Mouse (Mus musculus) adrenal gland (tissue): ENCODE results near the gene Eif4g1.

ENCODE experiments used
- intact Hi-C: fragments of 180-260 bp; cut with DNase I; formaldehyde crosslinking; loops from one replicate; pipeline ENCODE4 v1.15.1; 2025

The Eif4g1 gene

GRCm38 (mm10) chr16:20703699-20704400 lies 35.7 kb downstream of the Eif4g1 start:
- intact Hi-C loops = no loop called here

DNA sequence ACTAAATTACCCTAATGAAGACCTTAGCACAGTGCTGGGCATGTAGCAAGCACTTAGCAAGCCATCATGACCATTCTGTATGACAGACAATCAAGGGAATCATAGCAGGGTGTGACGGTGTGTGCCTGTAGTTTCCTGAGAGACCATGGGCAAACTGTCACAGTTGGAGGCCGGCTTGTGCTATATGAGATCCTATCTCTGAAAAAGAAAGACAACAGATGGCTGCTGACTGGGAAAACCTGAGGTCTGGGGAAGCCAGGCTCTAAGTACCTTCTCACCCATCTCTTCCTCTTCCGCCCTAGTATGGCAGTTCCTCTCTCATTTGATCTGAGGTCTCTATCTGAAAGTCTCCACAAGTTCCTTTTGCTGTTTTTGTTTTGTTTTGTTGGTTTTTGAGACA lies 37.7 kb downstream of the Eif4g1 start:
- intact Hi-C loops = no loop called here

GRCm38 (mm10) chr16:20706407-20707055 lies 38.4 kb downstream of the Eif4g1 start:
- intact Hi-C loops = no loop called here

DNA sequence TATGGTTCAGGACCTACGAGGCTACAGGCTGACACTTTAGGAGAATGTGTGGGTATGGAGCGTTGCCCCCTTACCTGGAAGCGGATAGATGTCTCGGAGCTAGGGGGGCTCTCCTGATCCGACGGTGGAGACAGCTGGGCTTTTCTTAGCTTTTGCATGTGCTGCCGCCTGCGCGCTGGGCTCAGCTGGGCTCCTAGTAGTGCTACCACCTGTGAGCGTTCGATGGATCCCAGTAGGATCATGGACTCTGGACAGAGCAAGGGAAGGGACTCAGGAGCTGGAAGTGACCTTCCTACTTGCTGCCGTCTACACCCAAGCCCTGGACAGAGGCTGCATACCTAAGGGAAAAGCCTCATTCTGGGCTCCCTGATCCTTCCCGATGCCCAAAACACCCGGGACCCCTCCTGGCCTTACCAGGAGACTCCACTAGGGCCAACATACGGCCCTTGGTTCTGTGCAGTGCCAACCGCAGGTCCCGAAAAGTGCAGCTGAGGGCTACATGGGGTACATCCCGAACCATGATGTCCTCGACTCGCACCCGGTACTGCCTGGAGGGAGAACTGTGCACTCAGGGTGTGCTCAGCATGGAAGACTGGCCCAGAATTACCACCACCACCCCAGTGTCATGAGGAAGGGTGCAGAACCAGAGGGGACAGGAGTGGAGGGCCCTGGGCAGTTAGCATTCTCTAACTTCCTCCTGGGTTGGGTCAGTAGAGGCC lies 40.3 kb downstream of the Eif4g1 start:
- intact Hi-C loops = no loop called here

DNA sequence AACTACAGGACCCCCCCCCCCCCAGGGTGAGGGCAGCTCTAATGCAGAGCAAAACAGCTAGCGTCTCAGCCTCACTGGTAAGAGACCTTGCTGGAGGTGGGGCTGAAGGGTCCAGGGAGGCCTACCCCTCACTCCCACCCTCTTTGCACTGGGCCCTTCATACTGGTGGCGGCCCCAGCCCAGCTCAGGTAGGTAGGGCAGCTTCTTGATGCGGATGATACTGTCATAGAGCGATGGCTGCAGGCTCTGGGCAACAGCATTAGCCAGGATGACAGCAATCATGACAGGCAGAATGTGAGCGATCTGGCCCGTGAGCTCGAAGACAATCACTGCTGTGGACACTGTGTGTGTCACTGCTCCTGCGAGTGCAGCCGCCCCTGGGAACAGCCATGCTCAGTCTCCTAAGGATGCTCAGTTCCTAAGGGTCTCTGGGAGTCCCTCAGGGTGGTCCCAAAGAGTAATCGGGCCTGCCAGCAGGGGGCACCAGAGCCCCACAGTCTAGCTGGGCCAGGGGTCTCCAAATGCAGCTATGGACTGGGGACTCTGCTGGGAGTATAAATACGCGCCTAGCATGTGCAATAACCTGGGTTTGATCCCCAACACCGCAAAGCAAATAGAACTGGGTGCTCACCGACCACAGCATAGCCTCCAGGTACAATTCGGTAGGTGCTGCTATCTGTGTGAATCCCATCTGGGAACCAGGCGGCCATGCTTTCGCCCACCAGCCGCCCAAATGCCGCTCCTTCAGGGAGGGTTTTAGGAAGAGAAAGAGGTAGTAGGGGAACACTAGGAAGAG lies 41.0 kb downstream of the Eif4g1 start:
- intact Hi-C loops = no loop called here

DNA sequence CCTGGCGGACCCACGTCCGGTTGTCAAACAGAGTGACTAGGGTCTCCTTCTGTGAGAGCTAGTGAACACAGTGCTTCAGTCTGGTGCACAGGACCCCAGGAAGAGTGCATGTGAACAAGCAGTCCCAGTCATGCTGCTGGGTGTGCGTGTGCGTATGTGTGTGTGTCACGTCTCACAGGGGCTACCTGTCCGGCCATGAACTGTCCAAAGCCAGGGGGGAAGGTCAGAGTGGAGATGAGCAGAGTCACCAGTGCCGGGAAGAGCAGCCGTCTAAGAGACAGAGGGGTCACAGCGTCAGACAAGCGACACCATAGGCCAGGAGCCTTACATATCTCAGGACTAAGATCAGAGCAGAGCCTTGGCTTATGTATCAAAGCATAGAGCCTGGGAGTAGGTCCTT lies 42.3 kb downstream of the Eif4g1 start:
- intact Hi-C loops = loop anchor here (5.0 kb wide), 1 partner anchor 33 kb away; no protein-coding TSS in a partner anchor

- intact Hi-C loops = loop anchor here (5.0 kb wide), 1 partner anchor 34 kb away; no protein-coding TSS in a partner anchor
These were observed 42.7 kb downstream of the Eif4g1 start for GRCm38 (mm10) chr16:20710810-20711209.

DNA sequence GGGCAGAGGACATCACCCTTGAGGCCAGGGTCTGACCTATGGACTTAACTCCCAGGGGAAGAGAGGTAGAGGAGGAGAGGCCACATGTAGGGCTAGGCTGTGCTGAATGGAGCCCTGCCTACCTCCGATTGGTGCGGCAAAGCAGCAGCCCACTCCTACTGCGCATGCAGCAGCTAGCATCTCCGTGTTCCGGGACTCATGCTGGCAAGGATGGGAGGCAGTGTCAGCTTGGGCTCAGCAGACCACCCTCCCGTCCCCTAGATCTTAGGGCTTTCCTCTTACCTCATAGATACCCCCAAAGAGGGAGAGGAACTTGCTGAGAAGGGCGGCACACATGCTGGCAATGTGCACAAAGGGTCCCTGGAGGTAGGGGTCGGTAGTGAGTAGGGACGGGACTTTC lies 44.1 kb downstream of the Eif4g1 start:
- intact Hi-C loops = loop anchor here (5.0 kb wide), 1 partner anchor 35 kb away; no protein-coding TSS in a partner anchor

DNA sequence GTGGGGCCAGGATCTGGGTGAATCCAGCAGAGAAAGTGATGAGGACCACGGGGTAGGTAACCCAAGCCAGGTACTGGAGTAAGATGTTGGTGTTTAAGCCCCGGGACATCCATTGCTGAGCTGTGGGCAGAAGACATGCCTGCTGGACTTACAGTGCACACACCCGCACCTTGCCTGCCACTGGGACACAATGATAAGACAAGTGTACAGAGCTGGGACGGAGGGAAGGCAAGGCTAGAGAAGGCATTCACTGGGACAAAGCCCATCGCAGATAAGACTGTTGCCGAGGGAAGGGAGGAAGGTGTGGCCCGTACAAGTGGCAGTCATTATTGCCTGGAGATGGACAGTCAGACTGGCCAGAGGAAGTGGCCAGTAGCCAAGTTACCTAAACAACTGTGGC lies 44.8 kb downstream of the Eif4g1 start:
- intact Hi-C loops = loop anchor here (5.0 kb wide), 1 partner anchor 36 kb away; no protein-coding TSS in a partner anchor

DNA sequence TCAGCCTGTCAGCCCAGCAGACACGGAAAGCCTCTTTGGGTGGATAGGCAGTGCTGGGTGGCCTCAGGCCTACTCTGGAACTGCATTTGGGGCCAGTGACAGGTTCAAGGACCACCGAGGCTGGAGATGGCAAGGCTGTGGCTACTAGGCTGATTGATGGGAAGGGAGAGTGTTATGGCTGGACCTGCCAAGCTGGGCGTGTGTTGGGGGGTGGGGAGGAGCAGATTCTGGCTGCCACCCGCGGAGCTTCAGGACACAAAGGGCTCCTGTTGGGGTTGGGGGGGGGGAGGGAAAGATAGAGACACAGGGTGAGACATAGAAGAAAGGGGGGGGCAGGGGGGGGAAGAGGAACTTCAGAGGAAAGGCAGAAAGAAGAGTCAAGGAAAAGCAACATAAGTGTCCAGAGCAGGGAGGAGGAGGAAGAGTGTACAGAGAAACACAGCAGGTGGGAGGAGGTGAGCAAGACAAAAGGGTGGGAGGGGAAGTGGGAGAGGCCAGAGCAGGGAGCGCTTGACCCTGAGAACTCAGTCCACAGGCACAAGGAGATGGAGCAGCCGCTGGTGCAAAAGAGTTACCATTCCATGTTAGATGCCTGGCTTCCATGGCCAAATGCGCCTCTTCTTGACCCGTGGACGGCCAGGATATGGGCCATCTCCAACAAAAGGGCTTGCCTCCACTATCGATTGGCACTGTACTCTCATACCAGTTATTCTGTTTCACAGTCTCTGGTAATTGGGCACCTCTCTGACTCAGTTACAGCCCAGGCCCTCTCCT lies 46.4 kb downstream of the Eif4g1 start:
- intact Hi-C loops = loop anchor here (5.0 kb wide), 1 partner anchor 37 kb away; no protein-coding TSS in a partner anchor

- intact Hi-C loops = no loop called here
These were observed 47.0 kb downstream of the Eif4g1 start for GRCm38 (mm10) chr16:20715161-20715560.

DNA sequence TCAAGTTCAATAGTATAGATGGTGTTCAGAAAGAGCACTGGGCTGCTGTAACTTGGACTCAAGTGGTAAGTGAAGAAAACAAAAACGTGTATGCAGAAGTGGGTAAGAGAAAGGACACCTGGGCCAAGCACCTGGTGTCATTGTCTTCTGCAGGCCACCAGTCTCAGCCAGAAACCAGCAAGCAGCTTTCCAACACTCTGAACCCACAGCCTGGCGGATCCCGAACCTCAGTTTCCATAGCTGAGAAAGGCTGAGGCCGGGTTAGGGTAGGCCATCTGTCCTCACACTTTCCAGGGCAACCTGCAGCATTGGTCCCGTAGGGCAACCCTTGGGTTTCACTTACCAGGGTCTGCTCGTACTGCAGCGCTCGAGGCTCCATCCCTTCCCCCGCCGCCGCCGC lies 47.5 kb downstream of the Eif4g1 start:
- intact Hi-C loops = no loop called here

- intact Hi-C loops = no loop called here
These were observed 48.1 kb downstream of the Eif4g1 start for GRCm38 (mm10) chr16:20715976-20716840.

- intact Hi-C loops = no loop called here
These were observed 48.7 kb downstream of the Eif4g1 start for GRCm38 (mm10) chr16:20716841-20717180.

DNA sequence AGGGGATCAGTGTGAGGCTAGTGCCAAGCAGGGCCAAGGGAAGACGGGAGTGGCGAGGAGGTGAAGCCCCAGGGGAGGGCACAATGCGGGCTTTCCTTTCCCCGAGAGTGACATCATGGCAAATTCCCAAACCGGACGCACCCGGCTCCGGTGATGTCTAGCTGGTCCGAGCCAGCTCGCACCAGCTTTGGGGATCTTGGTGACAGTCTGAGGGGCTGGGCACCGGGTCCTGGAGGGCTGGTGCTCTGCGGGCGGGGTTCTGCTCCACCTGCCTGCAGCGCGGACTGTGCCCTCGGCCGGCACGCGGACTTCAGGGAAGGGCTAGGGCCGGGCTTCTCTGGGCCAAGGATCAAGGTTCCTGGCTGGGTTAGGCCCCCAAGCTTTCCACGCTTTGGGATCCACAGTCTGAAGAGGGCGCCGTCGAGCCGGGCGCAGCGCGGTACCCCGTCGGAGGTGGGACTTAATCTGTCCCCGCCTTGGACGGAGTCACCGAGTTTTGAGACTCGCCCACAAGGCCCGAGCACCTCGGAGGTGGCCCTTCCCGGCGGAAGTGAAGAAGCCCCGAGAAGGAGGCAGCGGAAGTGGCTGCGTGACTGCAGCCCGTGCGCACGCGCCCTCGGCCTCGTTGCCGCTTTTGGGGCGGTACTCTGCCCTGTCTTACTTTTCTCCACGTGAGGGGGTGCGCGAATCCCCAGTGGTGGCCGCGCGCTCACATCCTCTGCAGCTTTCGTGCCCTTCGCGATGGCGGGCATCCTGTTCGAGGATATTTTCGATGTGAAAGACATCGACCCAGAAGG lies 49.3 kb downstream of the Eif4g1 start, which contains the start of the genes Polr2h and Clcn2:
Gene Polr2h (plus strand): TSS at position 485 of the 797 bp plus-strand sequence.
Gene Clcn2 (minus strand): TSS at position 566 of the 797 bp plus-strand sequence.
- intact Hi-C loops = no loop called here

- intact Hi-C loops = no loop called here
These were observed 50.0 kb downstream of the Eif4g1 start for GRCm38 (mm10) chr16:20717978-20718670.

GRCm38 (mm10) chr16:20721808-20722207 lies 53.7 kb downstream of the Eif4g1 start:
- intact Hi-C loops = no loop called here

- intact Hi-C loops = no loop called here
These were observed 54.6 kb downstream of the Eif4g1 start for GRCm38 (mm10) chr16:20722736-20723135.
